Mouse (Mus musculus) embryonic facial prominence, embryonic 14.5 days (tissue): ENCODE results near the gene Fam20a. TPM values are rescaled to one million over a fixed set of nuclear protein-coding genes. Genes with fewer than 3 reads are reported as not detected.

Experiments
- ATAC-seq: fragments of 200-750 bp; cut with Nextera tagmentation; 2 replicates; pipeline ENCODE4 v1.8.0; 2017; ENCODE audit warnings: low read depth, moderate number of reproducible peaks, moderate TSS enrichment
- DNase-seq: peaks from one replicate; pipeline ENCODE4 v3.0.0-alpha.2; 2015; ENCODE audit warnings: low spot score
- H3K27ac ChIP-seq: fragments of 300-500 bp; sonication (generic); replicated peaks from 2 replicates; pipeline ENCODE4 v1.5.1; 2014; ENCODE audit warnings: low read depth, mild to moderate bottlenecking, low read length, moderate library complexity
- H3K27me3 ChIP-seq: fragments of 300-500 bp; sonication (generic); replicated peaks from 2 replicates; pipeline ENCODE4 v1.6.1; 2014; ENCODE audit warnings: low read length; ENCODE audit not compliant: control insufficient read depth, insufficient read depth
- H3K36me3 ChIP-seq: fragments of 300-500 bp; sonication (generic); 2 replicates; pipeline ENCODE4 v1.6.1; 2014; ENCODE audit warnings: low read length, mixed read lengths; ENCODE audit not compliant: control insufficient read depth, insufficient read depth
- H3K4me1 ChIP-seq: fragments of 300-500 bp; sonication (generic); 2 replicates; pipeline ENCODE4 v1.6.1; 2014; ENCODE audit warnings: antibody characterized with exemption, low read length; ENCODE audit not compliant: control insufficient read depth, insufficient read depth
- H3K4me2 ChIP-seq: fragments of 300-500 bp; sonication (generic); 2 replicates; pipeline ENCODE4 v1.6.1; 2014; ENCODE audit warnings: low read depth, mild to moderate bottlenecking, low read length, moderate library complexity, mixed read lengths
- H3K4me3 ChIP-seq: fragments of 300-500 bp; sonication (generic); 2 replicates; pipeline ENCODE4 v1.5.1; 2014; ENCODE audit warnings: low read depth, mild to moderate bottlenecking, low read length
- H3K9ac ChIP-seq: fragments of 300-500 bp; sonication (generic); 2 replicates; pipeline ENCODE4 v1.6.1; 2014; ENCODE audit warnings: low read depth, mild to moderate bottlenecking, low read length, moderate library complexity, mixed read lengths
- H3K9me3 ChIP-seq: fragments of 300-500 bp; sonication (generic); 2 replicates; pipeline ENCODE4 v1.6.1; 2016; ENCODE audit warnings: low read length; ENCODE audit not compliant: control insufficient read depth
- WGBS: fragments of 180-500 bp; shearing (Covaris S2); extraction: QIAGEN DNeasy Blood & Tissue Kit; methylation state at CpG from one replicate; pipeline ENCODE4 v1.1.7; 2014; 5-methylcytosine and 5-hydroxymethylcytosine counted together
- polyA plus RNA-seq: library from polyadenylated mRNA; unstranded; fragments of >200 nt; fragmentation: Nextera tagmentation; extraction: Ambion mirVana; gene quantifications from 2 replicates; pipeline ENCODE4 v1.2.1, GENCODE M21; 2014

Gene Fam20a
- polyA plus RNA-seq, 1 experiment from 2014 or later: 7.3 TPM

GRCm38 (mm10) chr11:109680934-109681333, 41.1 kb downstream of the Fam20a start:
- H3K27ac ChIP-seq: no peak overlapping the region
- 73% methylated on average over 9 of the region's 9 CpGs for WGBS
- no peak for DNase-seq

GRCm38 (mm10) chr11:109678291-109678690, 43.8 kb downstream of the Fam20a start:
- no peak overlapping the region for H3K4me3 ChIP-seq
- no peaks in the 10 kb centered on the region for H3K27me3 ChIP-seq
- DNase-seq (no peak), ATAC-seq (no peak)
- no peak overlapping the region for H3K4me2 ChIP-seq
- no peaks in the 10 kb centered on the region for H3K36me3 ChIP-seq
- 72% methylated on average over 12 of the region's 12 CpGs for WGBS
- no peaks in the 10 kb centered on the region for H3K4me1 ChIP-seq
- no peaks in the 10 kb centered on the region for H3K9me3 ChIP-seq
- H3K27ac ChIP-seq: no peak overlapping the region
- no peak overlapping the region for H3K9ac ChIP-seq

More at GRCm38 (mm10) chr11:109680934-109681333, 41.1 kb downstream of the Fam20a start:
- Histone ChIP-seq H3K4me1 (no peaks in the 10 kb centered on the region), H3K4me2 (no peak overlapping the region), H3K9ac (no peak overlapping the region), H3K36me3 (no peaks in the 10 kb centered on the region), H3K4me3 (no peak overlapping the region), H3K27me3 (no peaks in the 10 kb centered on the region), H3K9me3 (no peaks in the 10 kb centered on the region)
- no peak for ATAC-seq

GRCm38 (mm10) chr11:109676621-109677373, 45.3 kb downstream of the Fam20a start:
- no peak overlapping the region for H3K4me3 ChIP-seq
- H3K27ac ChIP-seq: no peak overlapping the region
- ATAC-seq (no peak), DNase-seq (no peak)
- no peaks in the 10 kb centered on the region for H3K27me3 ChIP-seq
- H3K4me2 ChIP-seq: no peak overlapping the region
- no peak overlapping the region for H3K9ac ChIP-seq
- WGBS: 77% methylated on average over 11 of the region's 12 CpGs
- no peaks in the 10 kb centered on the region for H3K9me3 ChIP-seq
- H3K36me3 ChIP-seq: no peaks in the 10 kb centered on the region
- peaks cover under 1% of the 10 kb centered on the region; the same call in 1 of the 2 replicates for H3K4me1 ChIP-seq

- 89% methylated on average over 9 of the region's 9 CpGs for WGBS
- peaks cover 9% of the 10 kb centered on the region; the same call in 1 of the 2 replicates for H3K4me1 ChIP-seq
Observed at GRCm38 (mm10) chr11:109675771-109676170, 46.3 kb downstream of the Fam20a start.

GRCm38 (mm10) chr11:109675208-109675607, 46.9 kb downstream of the Fam20a start:
- H3K36me3 ChIP-seq: peaks cover 9% of the 10 kb centered on the region; the same call in 1 of the 2 replicates
- peaks cover 12% of the 10 kb centered on the region; the same call in 1 of the 2 replicates for H3K4me1 ChIP-seq
- WGBS: 82% methylated on average over 3 of the region's 3 CpGs
- no peak overlapping the region for H3K27ac ChIP-seq
- H3K4me3 ChIP-seq: no peak overlapping the region
- H3K9me3 ChIP-seq: no peaks in the 10 kb centered on the region
- H3K4me2 ChIP-seq: no peak overlapping the region
- H3K27me3 ChIP-seq: no peaks in the 10 kb centered on the region
- DNase-seq: no peak
- ATAC-seq: no peak
- no peak overlapping the region for H3K9ac ChIP-seq

More at GRCm38 (mm10) chr11:109675771-109676170, 46.3 kb downstream of the Fam20a start:
- Histone ChIP-seq H3K9ac (no peak overlapping the region), H3K4me2 (no peak overlapping the region), H3K36me3 (0 out of 2 replicates have a peak, but pooled peaks cover 3% of the 10 kb centered on the region), H3K4me3 (no peak overlapping the region), H3K27me3 (no peaks in the 10 kb centered on the region), H3K27ac (no peak overlapping the region), H3K9me3 (no peaks in the 10 kb centered on the region)
- DNase-seq: no peak
- ATAC-seq: no peak

- no peak overlapping the region for H3K27ac ChIP-seq
- no peaks in the 10 kb centered on the region for H3K9me3 ChIP-seq
- H3K27me3 ChIP-seq: no peaks in the 10 kb centered on the region
- ATAC-seq: no peak
- H3K4me3 ChIP-seq: no peak overlapping the region
- H3K9ac ChIP-seq: no peak overlapping the region
- H3K4me2 ChIP-seq: no peak overlapping the region
- DNase-seq: no peak
- H3K36me3 ChIP-seq: peaks cover 15% of the 10 kb centered on the region; the same call in 1 of the 2 replicates
- 77% methylated on average over 11 of the region's 11 CpGs for WGBS
- peaks cover 12% of the 10 kb centered on the region; the same call in 1 of the 2 replicates for H3K4me1 ChIP-seq
Observed at GRCm38 (mm10) chr11:109674542-109674941, 47.5 kb downstream of the Fam20a start.

- H3K9ac ChIP-seq: no peak overlapping the region
- peaks cover 21% of the 10 kb centered on the region for H3K36me3 ChIP-seq
- H3K9me3 ChIP-seq: no peaks in the 10 kb centered on the region
- H3K4me1 ChIP-seq: peaks cover 12% of the 10 kb centered on the region; the same call in 1 of the 2 replicates
- WGBS: 78% methylated on average over 7 of the region's 7 CpGs
- H3K4me2 ChIP-seq: no peak overlapping the region
- H3K27ac ChIP-seq: no peak overlapping the region
- H3K4me3 ChIP-seq: no peak overlapping the region
- ATAC-seq (no peak), DNase-seq (no peak)
- H3K27me3 ChIP-seq: no peaks in the 10 kb centered on the region
Observed at GRCm38 (mm10) chr11:109673741-109674140, 48.3 kb downstream of the Fam20a start.

GRCm38 (mm10) chr11:109672881-109673739, 49.0 kb downstream of the Fam20a start:
- no peak for ATAC-seq
- peaks cover 12% of the 10 kb centered on the region; the same call in 1 of the 2 replicates for H3K4me1 ChIP-seq

More at GRCm38 (mm10) chr11:109672881-109673739, 49.0 kb downstream of the Fam20a start:
- Histone ChIP-seq H3K9ac (no peak overlapping the region), H3K27me3 (no peaks in the 10 kb centered on the region), H3K4me2 (no peak overlapping the region), H3K4me3 (no peak overlapping the region), H3K9me3 (no peaks in the 10 kb centered on the region), H3K27ac (no peak overlapping the region), H3K36me3 (peaks cover 27% of the 10 kb centered on the region)
- DNase-seq: peak; percentile 42
- WGBS: 68% methylated on average over 21 of the region's 21 CpGs
